Mouse (Mus musculus) brain, embryonic 14.5 days (tissue): ENCODE measurements at regions not wholly inside any gene's neighbourhood (a gene's known extent, or its start where the extent isn't known, plus 50 kb on each side); places are given as distances from the start of the nearest gene placed in this dataset.

Experiments used
- DNase-seq: peaks from one replicate; pipeline ENCODE4 v3.0.0-alpha.2; 2011; ENCODE audit warnings: low read depth
- CTCF ChIP-seq: fragments of 200-500 bp; IDR thresholded peaks from 2 replicates; pipeline ENCODE4 v1.5.1; 2012; ENCODE audit warnings: inconsistent platforms, mild to moderate bottlenecking, moderate library complexity, borderline replicate concordance; ENCODE audit not compliant: insufficient read depth, insufficient read length; ENCODE audit errors: extremely low read depth
- POLR2A ChIP-seq: fragments of 200-500 bp; IDR thresholded peaks from 2 replicates; pipeline ENCODE4 v1.6.1; 2012; ENCODE audit warnings: mild to moderate bottlenecking, inconsistent platforms, borderline replicate concordance; ENCODE audit not compliant: poor library complexity, insufficient read depth, insufficient read length, severe bottlenecking; ENCODE audit errors: extremely low read depth

DNA sequence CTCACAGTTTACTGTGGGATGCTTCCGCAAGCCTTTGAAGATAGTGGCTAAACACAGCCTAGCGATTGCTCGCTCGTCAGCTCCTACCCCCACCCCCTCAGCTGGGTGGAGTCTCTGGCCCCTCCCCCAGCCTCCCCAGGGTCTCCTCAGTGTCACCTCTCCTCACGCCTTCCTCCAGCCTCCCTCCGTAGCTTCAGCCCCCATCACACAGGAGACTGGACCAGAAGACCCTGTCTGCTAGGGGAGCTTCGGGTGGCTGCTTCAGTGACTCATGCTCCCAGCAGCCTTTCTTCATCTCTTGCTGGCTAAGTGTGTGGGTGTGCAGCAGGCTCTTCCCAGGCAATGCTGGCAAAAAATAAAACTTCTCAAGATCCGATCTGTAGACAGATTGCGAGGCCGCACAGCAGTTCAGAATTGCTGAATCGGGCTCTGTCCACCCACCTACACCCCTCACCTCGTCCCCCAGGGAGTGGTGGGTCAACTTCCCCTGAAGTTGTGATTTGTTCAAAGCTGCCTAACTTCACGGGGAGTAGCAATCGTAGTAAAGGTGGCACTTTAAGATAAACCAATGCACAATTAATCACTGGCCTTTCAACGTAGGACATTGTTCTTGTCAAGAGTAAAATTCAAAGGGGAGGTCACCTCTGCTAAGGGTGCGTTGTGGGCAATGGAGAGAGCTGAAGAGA is 61.2 kb upstream of the Ankrd28 start:
- DNase-seq: peak; percentile 44
- TF ChIP-seq CTCF: no peak
- no peak for TF ChIP-seq POLR2A

GRCm38 (mm10) chr14:31892186-31892510 is 61.7 kb upstream of the Ankrd28 start:
- TF ChIP-seq CTCF (no peak), POLR2A (no peak)
- no peak for DNase-seq

DNA sequence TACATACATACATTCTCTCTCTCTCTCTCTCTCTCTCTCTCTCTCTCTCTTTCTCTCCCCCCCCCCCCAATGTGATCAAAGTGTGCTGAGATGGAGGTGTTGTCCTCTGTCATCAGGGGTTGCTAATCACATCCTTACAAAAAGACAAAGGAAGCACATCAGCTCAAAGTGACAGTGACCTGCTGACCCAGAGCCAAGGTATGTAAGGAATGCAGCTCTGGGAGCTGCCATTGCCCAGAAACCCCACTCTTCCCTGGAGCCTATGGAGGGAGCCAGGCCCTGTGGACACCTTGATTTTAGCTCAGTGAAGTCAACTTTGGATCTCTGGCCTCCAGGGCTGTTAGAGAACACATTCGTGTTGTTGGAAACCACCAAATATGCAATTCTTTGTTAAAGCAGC is 66.0 kb upstream of the Ankrd28 start:
- no peak for TF ChIP-seq POLR2A
- no peak for TF ChIP-seq CTCF
- no peak for DNase-seq

GRCm38 (mm10) chr14:31899504-31899903 is 69.1 kb upstream of the Ankrd28 start:
- TF ChIP-seq CTCF: no peak
- no peak for TF ChIP-seq POLR2A
- peak; percentile 20 for DNase-seq

DNA sequence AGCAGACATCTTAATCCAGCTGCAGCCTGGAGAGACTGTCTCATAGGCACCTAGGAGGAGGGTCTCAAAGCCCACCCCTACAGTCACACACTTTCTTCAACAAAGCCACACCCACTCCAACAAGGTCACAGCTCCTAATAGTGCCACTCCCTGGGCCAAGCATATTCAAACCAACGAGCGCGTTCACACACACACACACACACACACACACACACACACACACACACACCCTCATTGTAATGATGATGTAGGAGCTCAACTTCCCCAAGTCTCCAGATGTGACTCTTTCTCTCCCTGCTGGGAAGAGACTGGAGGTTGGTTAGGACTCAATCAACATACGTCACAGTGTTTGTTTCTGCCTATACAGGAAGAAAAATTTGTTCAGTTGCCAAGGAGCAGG is 69.5 kb upstream of the Ankrd28 start:
- TF ChIP-seq POLR2A: no peak
- no peak for TF ChIP-seq CTCF
- no peak for DNase-seq

GRCm38 (mm10) chr14:31901901-31902300 is 71.5 kb upstream of the Ankrd28 start:
- TF ChIP-seq POLR2A: no peak
- TF ChIP-seq CTCF: no peak
- DNase-seq: peak; percentile 75

DNA sequence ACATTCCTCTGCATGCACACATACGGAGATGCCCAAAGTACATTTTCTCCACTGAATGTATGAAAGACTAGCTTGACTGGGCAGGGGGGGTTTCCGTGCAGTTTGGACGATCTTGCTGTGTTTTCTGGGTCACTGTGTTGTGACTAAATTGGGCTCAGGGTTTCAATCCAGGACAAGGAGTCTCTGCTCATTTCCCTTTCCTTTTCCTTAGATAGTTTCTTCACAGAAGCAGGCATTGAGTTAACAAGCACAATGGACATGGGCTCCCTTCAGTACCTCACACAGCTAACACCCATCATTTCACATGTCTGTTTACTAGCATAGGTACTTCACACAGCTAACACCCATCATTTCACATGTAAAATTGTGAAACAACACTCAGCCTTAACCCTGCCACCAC is 73.2 kb upstream of the Ankrd28 start:
- DNase-seq: no peak
- TF ChIP-seq POLR2A: no peak
- TF ChIP-seq CTCF: no peak

DNA sequence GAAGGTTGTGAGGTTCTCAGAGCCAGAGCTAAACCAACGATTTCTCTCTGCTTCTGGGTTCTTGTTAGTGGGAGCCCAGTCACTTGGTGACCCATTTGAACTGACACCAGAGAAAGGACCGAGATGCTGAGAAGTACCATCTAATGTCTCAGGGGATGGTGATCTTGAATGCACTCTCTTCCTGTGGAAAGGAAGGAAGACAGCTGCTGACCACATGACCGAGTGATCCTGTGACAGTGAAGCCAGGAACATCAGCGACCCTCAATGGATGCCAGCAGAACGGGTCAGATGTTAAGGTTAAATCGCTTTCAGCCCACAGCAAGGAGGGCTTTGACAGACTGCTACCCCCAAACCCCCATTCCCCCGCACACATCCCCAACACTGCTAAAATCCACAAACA is 78.1 kb upstream of the Ankrd28 start:
- DNase-seq: no peak
- no peak for TF ChIP-seq CTCF
- no peak for TF ChIP-seq POLR2A

- TF ChIP-seq POLR2A (no peak), CTCF (no peak)
- no peak for DNase-seq
Measured at GRCm38 (mm10) chr14:31909291-31909690, 78.8 kb upstream of the Ankrd28 start.

- TF ChIP-seq POLR2A (no peak), CTCF (no peak)
- no peak for DNase-seq
Measured at GRCm38 (mm10) chr14:31910809-31911208, 80.4 kb upstream of the Ankrd28 start.

GRCm38 (mm10) chr14:31918461-31918860 is 88.0 kb upstream of the Ankrd28 start:
- DNase-seq: no peak
- TF ChIP-seq CTCF (no peak), POLR2A (no peak)

- no peak for DNase-seq
- TF ChIP-seq CTCF: no peak
- no peak for TF ChIP-seq POLR2A
Measured at GRCm38 (mm10) chr14:31918921-31919320, 88.5 kb upstream of the Ankrd28 start.
